Mouse (Mus musculus): ENCODE measurements around the gene Nupr1l. TPM values are rescaled to one million over a fixed set of nuclear protein-coding genes. Genes with fewer than 3 reads are reported as not detected.
"Not testable (repeated sequence)": the region's sequence is repeated elsewhere in the genome, so short reads cannot be mapped to it uniquely, and the experiment has no call there.

Nupr1l gene
- polyA plus RNA-seq, 1 experiment = 777 TPM

GRCm38 (mm10) chr5:129936941-129937340, 28.6 kb downstream of the Nupr1l start:
- TF ChIP-seq POLR2A (IDR thresholded peaks at IDR 0.05; ENCODE audit: control insufficient read depth, low read depth, low read length) = no peak
- TF ChIP-seq CTCF (IDR thresholded peaks at IDR 0.05; ENCODE audit: control insufficient read depth, insufficient read depth, insufficient replicate concordance, low read depth, low read length) = no peak
- no peak overlapping the region for H3K4me3 ChIP-seq (ENCODE audit: control insufficient read depth, low read depth, low read length)
- no peaks in the 10 kb centered on the region for H3K27me3 ChIP-seq (ENCODE audit: control insufficient read depth, insufficient read depth, low read length)
- no peaks in the 10 kb centered on the region for H3K36me3 ChIP-seq (ENCODE audit: control insufficient read depth, insufficient read depth, low read length)
- no peaks in the 10 kb centered on the region for H3K4me1 ChIP-seq (ENCODE audit: control insufficient read depth, insufficient read depth, low read length)
- H3K27ac ChIP-seq (ENCODE audit: control insufficient read depth, insufficient read depth, low read depth, low read length) = no peak overlapping the region

- TF ChIP-seq POLR2A (IDR thresholded peaks at IDR 0.05; ENCODE audit: control insufficient read depth, low read depth, low read length) (no peak), CTCF (IDR thresholded peaks at IDR 0.05; ENCODE audit: control insufficient read depth, insufficient read depth, insufficient replicate concordance, low read depth, low read length) (no peak)
- no peaks in the 10 kb centered on the region; the same call in 1 of the 2 replicates for H3K36me3 ChIP-seq (ENCODE audit: control insufficient read depth, insufficient read depth, low read length)
- no peak overlapping the region for H3K27ac ChIP-seq (ENCODE audit: control insufficient read depth, insufficient read depth, low read depth, low read length)
- H3K4me1 ChIP-seq (ENCODE audit: control insufficient read depth, insufficient read depth, low read length) = peaks cover 3% of the 10 kb centered on the region
- no peaks in the 10 kb centered on the region for H3K27me3 ChIP-seq (ENCODE audit: control insufficient read depth, insufficient read depth, low read length)
- no peak overlapping the region; the same call in 1 of the 2 replicates for H3K4me3 ChIP-seq (ENCODE audit: control insufficient read depth, low read depth, low read length)
These were observed 31.9 kb downstream of the Nupr1l start for GRCm38 (mm10) chr5:129940281-129940680.

- no peaks in the 10 kb centered on the region for H3K27me3 ChIP-seq (ENCODE audit: control insufficient read depth, insufficient read depth, low read length)
- TF ChIP-seq CTCF (IDR thresholded peaks at IDR 0.05; ENCODE audit: control insufficient read depth, insufficient read depth, insufficient replicate concordance, low read depth, low read length) (no peak), POLR2A (IDR thresholded peaks at IDR 0.05; ENCODE audit: control insufficient read depth, low read depth, low read length) (no peak)
These were observed 32.6 kb downstream of the Nupr1l start for GRCm38 (mm10) chr5:129940736-129941494.

DNA sequence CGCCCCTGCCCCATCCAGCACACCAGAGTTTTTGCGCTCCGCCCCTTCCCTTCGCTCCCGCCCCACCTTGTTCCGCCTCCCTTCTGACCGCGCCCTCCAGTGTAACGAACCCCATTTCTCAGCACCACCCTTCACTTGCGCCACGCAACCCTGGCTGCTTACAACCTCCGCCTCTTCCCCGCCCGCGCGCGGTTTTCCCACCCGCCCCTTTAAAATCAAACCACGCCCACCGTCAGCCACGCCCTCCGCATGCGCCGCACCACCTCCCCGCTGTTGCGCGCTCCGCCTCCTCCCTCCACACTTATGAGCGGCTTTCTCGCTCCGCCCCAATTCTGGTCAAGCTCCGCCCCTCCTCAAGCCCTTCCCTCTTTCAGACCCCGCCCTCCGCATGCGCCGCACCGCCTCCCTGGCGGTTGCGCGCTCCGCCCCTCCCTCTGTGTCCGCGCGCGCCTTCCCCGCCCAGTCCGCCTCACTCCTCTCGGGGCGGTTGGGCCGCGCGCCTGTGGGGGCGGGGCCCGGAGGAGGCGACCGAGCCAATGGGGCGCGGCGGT, 33.2 kb downstream of the Nupr1l start, which contains the start of gene Vkorc1l1:
Gene Vkorc1l1 (plus strand): TSS at position 476 of the 551 bp plus-strand sequence.
- Histone ChIP-seq H3K27ac (ENCODE audit: control insufficient read depth, insufficient read depth, low read depth, low read length) (peak within 1 kb of the TSS; percentile 81), H3K27me3 (ENCODE audit: control insufficient read depth, insufficient read depth, low read length) (no peaks in the 10 kb centered on the region), H3K36me3 (ENCODE audit: control insufficient read depth, insufficient read depth, low read length) (no peaks in the 10 kb centered on the region; the same call in 1 of the 2 replicates), H3K4me1 (ENCODE audit: control insufficient read depth, insufficient read depth, low read length) (peaks cover 3% of the 10 kb centered on the region), H3K4me3 (ENCODE audit: control insufficient read depth, low read depth, low read length) (peak within 1 kb of the TSS; percentile 95)
- TF ChIP-seq CTCF (IDR thresholded peaks at IDR 0.05; ENCODE audit: control insufficient read depth, insufficient read depth, insufficient replicate concordance, low read depth, low read length) (0 out of 2 replicates have a peak, but pooled peaks have one; percentile 8), POLR2A (IDR thresholded peaks at IDR 0.05; ENCODE audit: control insufficient read depth, low read depth, low read length) (0 out of 2 replicates have a peak, but pooled peaks have one; percentile 48)

More at GRCm38 (mm10) chr5:129940736-129941494, 32.6 kb downstream of the Nupr1l start:
- Histone ChIP-seq H3K27ac (ENCODE audit: control insufficient read depth, insufficient read depth, low read depth, low read length) (peak overlapping the region; percentile 7), H3K4me3 (ENCODE audit: control insufficient read depth, low read depth, low read length) (peak overlapping the region; percentile 88), H3K36me3 (ENCODE audit: control insufficient read depth, insufficient read depth, low read length) (no peaks in the 10 kb centered on the region; the same call in 1 of the 2 replicates), H3K4me1 (ENCODE audit: control insufficient read depth, insufficient read depth, low read length) (peaks cover 3% of the 10 kb centered on the region)

DNA sequence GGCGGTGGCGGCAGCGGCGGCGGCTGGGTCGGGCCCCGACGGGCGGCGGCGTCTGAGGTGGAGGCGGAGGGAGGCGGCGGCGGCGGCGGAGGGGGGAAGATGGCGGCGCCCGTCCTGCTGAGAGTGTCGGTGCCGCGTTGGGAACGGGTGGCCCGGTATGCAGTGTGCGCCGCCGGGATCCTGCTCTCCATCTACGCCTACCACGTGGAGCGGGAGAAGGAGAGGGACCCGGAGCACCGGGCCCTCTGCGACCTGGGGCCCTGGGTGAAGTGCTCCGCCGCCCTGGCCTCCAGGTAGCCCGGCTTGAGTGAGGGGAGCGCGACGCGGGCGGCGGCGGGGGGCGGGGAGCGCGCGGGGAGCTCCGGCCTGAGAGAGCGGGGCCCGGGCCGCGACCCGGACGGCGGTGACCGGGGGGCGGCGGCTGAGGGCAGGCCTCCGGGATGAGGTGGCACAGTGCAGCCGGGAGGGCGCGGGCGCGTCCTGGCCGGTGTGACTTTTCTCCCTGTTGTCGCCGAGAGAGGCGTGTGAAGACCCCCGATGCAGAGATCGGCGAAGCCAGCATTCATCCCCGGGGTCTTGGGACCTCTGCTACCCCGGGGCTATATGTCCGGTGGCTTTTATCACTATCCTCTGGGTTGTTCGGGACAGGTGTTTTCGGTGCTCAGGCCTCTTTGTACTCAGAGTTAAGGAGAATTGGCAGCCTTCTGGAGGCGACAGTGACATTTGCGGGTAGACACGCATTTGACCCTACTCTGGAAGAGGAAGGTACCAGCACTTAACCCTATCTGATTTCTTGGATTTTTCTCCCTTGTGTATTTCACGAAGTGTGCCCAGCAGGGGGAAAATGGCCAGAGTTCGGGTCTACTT, 34.0 kb downstream of the Nupr1l start:
- not testable (repeated sequence) for H3K36me3 ChIP-seq (ENCODE audit: control insufficient read depth, insufficient read depth, low read length); H3K4me1 ChIP-seq (ENCODE audit: control insufficient read depth, insufficient read depth, low read length); H3K27me3 ChIP-seq (ENCODE audit: control insufficient read depth, insufficient read depth, low read length)
- H3K27ac ChIP-seq (ENCODE audit: control insufficient read depth, insufficient read depth, low read depth, low read length) = peak overlapping the region; percentile 81
- H3K4me3 ChIP-seq (ENCODE audit: control insufficient read depth, low read depth, low read length) = peak overlapping the region; percentile 95

DNA sequence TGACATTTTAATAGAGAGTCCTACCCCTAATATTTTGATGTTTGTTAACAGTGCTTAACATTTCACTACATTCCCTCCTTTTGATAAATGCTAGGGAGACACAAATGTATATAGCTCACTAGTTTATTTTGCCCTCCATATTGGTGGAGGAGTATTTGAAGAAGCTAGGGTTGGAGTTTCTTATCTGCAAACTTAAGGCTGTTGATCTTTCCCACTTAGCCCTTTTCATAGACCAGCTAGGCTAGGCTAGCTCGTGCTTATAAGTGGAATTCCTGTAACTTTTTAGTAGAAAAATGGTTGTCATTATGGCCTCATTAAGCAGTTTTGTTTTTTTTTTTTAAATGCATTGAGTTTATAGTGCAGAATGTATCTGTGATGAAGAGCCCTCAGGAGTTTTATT, 35.1 kb downstream of the Nupr1l start:
- Histone ChIP-seq H3K36me3 (ENCODE audit: control insufficient read depth, insufficient read depth, low read length) (no peaks in the 10 kb centered on the region; the same call in 1 of the 2 replicates), H3K27ac (ENCODE audit: control insufficient read depth, insufficient read depth, low read depth, low read length) (no peak overlapping the region), H3K4me1 (ENCODE audit: control insufficient read depth, insufficient read depth, low read length) (peaks cover 3% of the 10 kb centered on the region), H3K4me3 (ENCODE audit: control insufficient read depth, low read depth, low read length) (no peak overlapping the region), H3K27me3 (ENCODE audit: control insufficient read depth, insufficient read depth, low read length) (no peaks in the 10 kb centered on the region)
- TF ChIP-seq CTCF (IDR thresholded peaks at IDR 0.05; ENCODE audit: control insufficient read depth, insufficient read depth, insufficient replicate concordance, low read depth, low read length) (no peak), POLR2A (IDR thresholded peaks at IDR 0.05; ENCODE audit: control insufficient read depth, low read depth, low read length) (no peak)

Measured in testis, adult 2 months (tissue).